Mouse (Mus musculus) naive thymus-derived CD4-positive, alpha-beta T cell, adult 5 months (primary cell): Measurements from ENCODE around the gene Naa35. TPM values are rescaled to one million over a fixed set of nuclear protein-coding genes. Genes with fewer than 3 reads are reported as not detected.

Experiments
- polyA plus RNA-seq: library from polyadenylated mRNA; unstranded; fragments of 100-300 nt; shearing (Covaris generic); gene quantifications from one replicate; pipeline ENCODE4 v1.2.1, GENCODE M21; 2017

The Naa35 gene
- 50.9 TPM for polyA plus RNA-seq

DNA sequence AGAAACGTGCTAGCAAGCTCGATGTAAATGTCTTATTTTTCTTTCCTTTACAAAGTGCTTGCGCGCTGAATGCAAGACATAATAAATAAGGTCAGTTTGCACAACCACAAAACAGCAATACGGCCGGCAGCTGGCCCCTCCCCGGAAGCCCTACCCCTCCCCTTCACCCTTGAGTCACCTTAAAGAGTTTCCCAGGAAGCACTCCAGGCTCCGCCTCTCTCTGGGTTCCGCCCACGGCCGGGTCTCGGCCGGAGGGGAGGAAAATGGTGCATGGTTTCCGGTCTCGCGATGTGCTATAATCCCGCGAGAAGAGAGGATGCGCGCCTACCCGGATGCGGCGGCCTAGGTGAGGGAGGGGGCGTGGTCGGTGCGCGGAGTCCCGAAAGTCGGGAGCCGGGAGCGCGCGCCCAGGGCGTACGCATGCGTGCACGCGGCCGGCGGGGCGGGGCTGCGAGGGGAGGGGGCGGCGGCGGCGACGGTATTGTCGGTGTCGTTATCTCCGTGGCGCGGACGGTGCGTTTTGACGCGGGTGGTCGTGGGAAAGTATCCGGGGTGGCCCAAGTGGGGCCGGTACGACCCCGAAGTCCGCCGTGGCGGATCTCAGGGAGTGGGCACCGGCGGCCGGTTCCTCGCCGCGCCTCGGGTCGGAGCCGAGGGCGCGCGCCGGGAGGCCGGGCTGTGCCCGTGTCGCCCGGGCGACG is at the start of gene Naa35, which contains the start of gene Agtpbp1:
TSS of gene Naa35 (plus strand) at position 313 of the 701 bp plus-strand sequence.
TSS of gene Agtpbp1 (minus strand) at position 281 of the 701 bp plus-strand sequence.

DNA sequence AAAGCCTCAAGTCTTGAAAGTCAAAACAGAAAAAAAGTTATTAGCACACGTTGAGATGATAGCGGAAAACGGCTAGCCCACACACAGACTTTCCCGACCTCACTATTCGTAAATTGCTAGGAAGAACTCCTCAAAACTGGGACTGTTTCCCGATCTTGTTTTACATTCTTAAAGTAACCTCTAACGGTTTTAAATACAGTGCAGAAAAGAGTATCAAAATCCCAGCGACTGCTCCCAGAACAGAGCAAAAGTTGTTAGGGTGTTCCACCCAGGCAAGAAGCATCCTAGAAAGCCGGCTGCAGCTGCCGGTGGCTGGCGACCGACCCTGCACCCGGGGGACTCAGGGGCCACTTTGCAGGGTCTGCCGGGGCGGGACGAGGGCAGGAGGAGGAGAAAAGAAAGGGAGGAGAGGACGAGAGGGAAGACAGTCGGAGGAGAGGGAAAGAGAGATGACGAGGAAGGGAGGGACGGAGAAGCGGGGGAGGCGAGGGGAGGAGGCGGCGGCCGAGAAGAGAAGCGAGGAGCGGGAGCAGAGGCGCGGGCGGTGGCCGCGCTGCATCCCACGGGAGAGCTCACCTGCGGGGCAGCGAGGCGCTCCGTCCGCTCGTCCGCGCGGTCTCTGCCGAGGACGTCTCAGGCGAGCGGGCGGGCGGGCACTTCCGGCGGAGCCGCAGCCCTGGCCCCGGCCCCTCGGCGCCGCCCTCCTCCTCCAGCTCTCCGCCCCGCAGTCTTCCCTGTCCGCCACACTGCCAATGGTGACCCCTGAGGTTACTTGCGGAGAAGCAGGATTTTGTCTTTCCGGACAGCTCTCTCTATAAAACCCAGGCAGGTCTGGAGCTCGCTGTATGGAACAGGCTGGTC is 90.3 kb downstream of the Naa35 start, which contains the start of gene Golm1:
TSS of gene Golm1 (minus strand) at position 661 of the 861 bp plus-strand sequence.

Other genes starting within 250 kb of the Naa35 start
- 28.0 TPM for gene Agtpbp1, start within 50 bp of the Naa35 start, polyA plus RNA-seq
- 33.9 TPM for gene Golm1, start 90.6 kb downstream of the Naa35 start, polyA plus RNA-seq
- not detected for gene 4921517D22Rik, start 108.8 kb downstream of the Naa35 start, polyA plus RNA-seq
- gene Spata31d1a, start 125.1 kb downstream of the Naa35 start, polyA plus RNA-seq: not detected
- gene Spata31d1b, start 127.0 kb downstream of the Naa35 start, polyA plus RNA-seq: not detected
- gene Spata31d1d, start 146.5 kb downstream of the Naa35 start, polyA plus RNA-seq: not detected
- gene 1700014D04Rik, start 161.5 kb downstream of the Naa35 start, polyA plus RNA-seq: not detected
- 133 TPM for gene Isca1, start 184.6 kb downstream of the Naa35 start, polyA plus RNA-seq
- not detected for gene Gm49354, start 197.0 kb downstream of the Naa35 start, polyA plus RNA-seq
- gene Tut7, start 237.9 kb downstream of the Naa35 start, polyA plus RNA-seq: 206 TPM